Mouse (Mus musculus) embryonic facial prominence, embryonic 13.5 days (tissue): ENCODE results near the gene Togaram2. TPM values are rescaled to one million over a fixed set of nuclear protein-coding genes. Genes with fewer than 3 reads are reported as not detected.

Experiments used
- polyA plus RNA-seq: library from polyadenylated mRNA; unstranded; fragments of >200 nt; fragmentation: Nextera tagmentation; extraction: Ambion mirVana; gene quantifications from 2 replicates; pipeline ENCODE4 v1.2.1, GENCODE M21; 2015

The Togaram2 gene
- polyA plus RNA-seq, 1 experiment from 2014 or later = 0.41 TPM

Other genes with a start within 250 kb of the Togaram2 start
- 4.8 and 5.0 TPM in 2 replicates for gene Gm4707, start 213.3 kb upstream of the Togaram2 start, polyA plus RNA-seq
- 78.7 and 81.7 TPM in 2 replicates for gene Smchd1, start 197.9 kb upstream of the Togaram2 start, polyA plus RNA-seq
- gene Ndc80, start 146.4 kb upstream of the Togaram2 start, polyA plus RNA-seq = 46.1 and 48.7 TPM in 2 replicates
- gene Spdya, start 121.2 kb upstream of the Togaram2 start, polyA plus RNA-seq = 0.89 and 1.2 TPM in 2 replicates
- 77.3 and 77.4 TPM in 2 replicates for gene Wdr43, start 57.4 kb upstream of the Togaram2 start, polyA plus RNA-seq
- 0.06 TPM in 1 of 2 replicates, not detected in the other for gene Pcare, start 79.6 kb downstream of the Togaram2 start, polyA plus RNA-seq
- gene Clip4, start 95.2 kb downstream of the Togaram2 start, polyA plus RNA-seq = 6.4 and 9.9 TPM in 2 replicates